Mouse (Mus musculus): ENCODE results near the gene St7. TPM values are rescaled to one million over a fixed set of nuclear protein-coding genes. Genes with fewer than 3 reads are reported as not detected.

The St7 gene
- polyA plus RNA-seq, 1 experiment from 2014 or later = 63.4 TPM

GRCm38 (mm10) chr6:17923894-17924505, 231.3 kb downstream of the St7 start:
- Histone ChIP-seq H3K4me1 (no peaks in the 10 kb centered on the region), H3K27ac (no peak overlapping the region), H3K9ac (no peak overlapping the region), H3K4me3 (no peak overlapping the region), H3K36me3 (replicated peaks) (peaks cover 5% of the 10 kb centered on the region; the same call in 1 of the 2 replicates), H3K4me2 (no peak overlapping the region), H3K27me3 (replicated peaks) (no peaks in the 10 kb centered on the region), H3K9me3 (no peaks in the 10 kb centered on the region)
- ATAC-seq (replicated peaks) = no peak
- 89% methylated on average over 10 of the region's 10 CpGs for WGBS

GRCm38 (mm10) chr6:17925267-17925666, 232.5 kb downstream of the St7 start:
- Histone ChIP-seq H3K4me2 (no peak overlapping the region), H3K9me3 (no peaks in the 10 kb centered on the region), H3K4me3 (no peak overlapping the region), H3K27ac (no peak overlapping the region), H3K36me3 (replicated peaks) (peaks cover 5% of the 10 kb centered on the region; the same call in 1 of the 2 replicates), H3K9ac (no peak overlapping the region), H3K4me1 (no peaks in the 10 kb centered on the region), H3K27me3 (replicated peaks) (no peaks in the 10 kb centered on the region)
- no peak for ATAC-seq (replicated peaks)
- 51% methylated on average over 4 of the region's 4 CpGs for WGBS

- 77% methylated on average over 11 of the region's 11 CpGs for WGBS
Observed at GRCm38 (mm10) chr6:17927746-17928145, 235.0 kb downstream of the St7 start.

GRCm38 (mm10) chr6:17931187-17931586, 238.5 kb downstream of the St7 start:
- Histone ChIP-seq H3K4me2 (no peak overlapping the region), H3K27me3 (replicated peaks) (no peaks in the 10 kb centered on the region), H3K4me3 (no peak overlapping the region), H3K9me3 (no peaks in the 10 kb centered on the region), H3K27ac (no peak overlapping the region), H3K4me1 (no peaks in the 10 kb centered on the region), H3K36me3 (replicated peaks) (0 out of 2 replicates have a peak, but pooled peaks cover 8% of the 10 kb centered on the region), H3K9ac (no peak overlapping the region)
- WGBS = 91% methylated on average over 2 of the region's 2 CpGs
- ATAC-seq (replicated peaks) = no peak; the same call in 1 of the 2 replicates

More at GRCm38 (mm10) chr6:17927746-17928145, 235.0 kb downstream of the St7 start:
- Histone ChIP-seq H3K9ac (no peak overlapping the region), H3K27ac (no peak overlapping the region), H3K4me2 (no peak overlapping the region), H3K4me1 (no peaks in the 10 kb centered on the region), H3K36me3 (replicated peaks) (no peaks in the 10 kb centered on the region; the same call in 1 of the 2 replicates), H3K27me3 (replicated peaks) (no peaks in the 10 kb centered on the region), H3K4me3 (no peak overlapping the region), H3K9me3 (no peaks in the 10 kb centered on the region)
- no peak for ATAC-seq (replicated peaks)

- no peak for ATAC-seq (replicated peaks)
- Histone ChIP-seq H3K27ac (no peak overlapping the region), H3K9ac (no peak overlapping the region), H3K9me3 (no peaks in the 10 kb centered on the region), H3K4me3 (no peak overlapping the region), H3K4me2 (no peak overlapping the region), H3K36me3 (replicated peaks) (0 out of 2 replicates have a peak, but pooled peaks cover 8% of the 10 kb centered on the region), H3K27me3 (replicated peaks) (no peaks in the 10 kb centered on the region), H3K4me1 (no peaks in the 10 kb centered on the region)
- WGBS = 89% methylated on average over 7 of the region's 7 CpGs
Observed at GRCm38 (mm10) chr6:17931835-17932234, 239.1 kb downstream of the St7 start.

- no peak overlapping the region for H3K4me3 ChIP-seq
- ATAC-seq (replicated peaks) = no peak
- 0 out of 2 replicates have a peak, but pooled peaks cover 8% of the 10 kb centered on the region for H3K36me3 ChIP-seq (replicated peaks)
- H3K4me2 ChIP-seq = no peak overlapping the region
- WGBS = 94% methylated on average over 8 of the region's 8 CpGs
- H3K27me3 ChIP-seq (replicated peaks) = no peaks in the 10 kb centered on the region
- no peaks in the 10 kb centered on the region for H3K9me3 ChIP-seq
- H3K9ac ChIP-seq = no peak overlapping the region
- H3K27ac ChIP-seq = no peak overlapping the region
- H3K4me1 ChIP-seq = no peaks in the 10 kb centered on the region
Observed at GRCm38 (mm10) chr6:17932806-17933205, 240.1 kb downstream of the St7 start.

GRCm38 (mm10) chr6:17938631-17939346, 246.1 kb downstream of the St7 start:
- no peak for ATAC-seq (replicated peaks)
- 80% methylated on average over 11 of the region's 11 CpGs for WGBS
- no peaks in the 10 kb centered on the region for H3K4me1 ChIP-seq
- no peak overlapping the region for H3K27ac ChIP-seq
- peaks cover 14% of the 10 kb centered on the region for H3K36me3 ChIP-seq (replicated peaks)
- no peak overlapping the region for H3K4me3 ChIP-seq
- no peak overlapping the region for H3K4me2 ChIP-seq
- H3K9ac ChIP-seq = no peak overlapping the region
- H3K9me3 ChIP-seq = no peaks in the 10 kb centered on the region
- H3K27me3 ChIP-seq (replicated peaks) = no peaks in the 10 kb centered on the region

- WGBS = 19% methylated on average over 2 of the region's 2 CpGs
- Histone ChIP-seq H3K4me1 (no peaks in the 10 kb centered on the region), H3K4me2 (no peak overlapping the region), H3K9me3 (no peaks in the 10 kb centered on the region), H3K36me3 (replicated peaks) (peaks cover 7% of the 10 kb centered on the region), H3K27me3 (replicated peaks) (no peaks in the 10 kb centered on the region), H3K27ac (no peak overlapping the region), H3K4me3 (no peak overlapping the region), H3K9ac (no peak overlapping the region)
- no peak for ATAC-seq (replicated peaks)
Observed at GRCm38 (mm10) chr6:17941916-17942315, 249.2 kb downstream of the St7 start.

GRCm38 (mm10) chr6:17942344-17942743, 249.6 kb downstream of the St7 start:
- Histone ChIP-seq H3K4me1 (no peaks in the 10 kb centered on the region), H3K9ac (no peak overlapping the region), H3K4me2 (no peak overlapping the region), H3K27ac (no peak overlapping the region), H3K4me3 (no peak overlapping the region), H3K36me3 (replicated peaks) (peaks cover 7% of the 10 kb centered on the region), H3K27me3 (replicated peaks) (no peaks in the 10 kb centered on the region), H3K9me3 (no peaks in the 10 kb centered on the region)
- 75% methylated on average over 7 of the region's 7 CpGs for WGBS
- no peak for ATAC-seq (replicated peaks)

GRCm38 (mm10) chr6:17943877-17944617, 251.3 kb downstream of the St7 start:
- ATAC-seq (replicated peaks) = no peak
- H3K36me3 ChIP-seq (replicated peaks) = peaks cover 7% of the 10 kb centered on the region

GRCm38 (mm10) chr6:17946456-17946855, 253.7 kb downstream of the St7 start:
- ATAC-seq (replicated peaks) = no peak
- Histone ChIP-seq H3K4me1 (no peaks in the 10 kb centered on the region), H3K4me3 (no peak overlapping the region), H3K36me3 (replicated peaks) (peaks cover 4% of the 10 kb centered on the region), H3K4me2 (no peak overlapping the region), H3K9ac (no peak overlapping the region), H3K9me3 (no peaks in the 10 kb centered on the region), H3K27me3 (replicated peaks) (no peaks in the 10 kb centered on the region), H3K27ac (no peak overlapping the region)
- 80% methylated on average over 5 of the region's 5 CpGs for WGBS

More at GRCm38 (mm10) chr6:17943877-17944617, 251.3 kb downstream of the St7 start:
- WGBS = 80% methylated on average over 9 of the region's 9 CpGs
- Histone ChIP-seq H3K4me2 (no peak overlapping the region), H3K9ac (no peak overlapping the region), H3K27ac (no peak overlapping the region), H3K27me3 (replicated peaks) (no peaks in the 10 kb centered on the region), H3K4me1 (no peaks in the 10 kb centered on the region), H3K9me3 (no peaks in the 10 kb centered on the region), H3K4me3 (no peak overlapping the region)

GRCm38 (mm10) chr6:17947130-17947831, 254.5 kb downstream of the St7 start:
- H3K9ac ChIP-seq = no peak overlapping the region
- WGBS = 82% methylated on average over 11 of the region's 11 CpGs
- ATAC-seq (replicated peaks) = no peak
- no peak overlapping the region for H3K4me2 ChIP-seq
- H3K9me3 ChIP-seq = no peaks in the 10 kb centered on the region
- no peaks in the 10 kb centered on the region for H3K27me3 ChIP-seq (replicated peaks)
- H3K4me3 ChIP-seq = no peak overlapping the region
- H3K27ac ChIP-seq = no peak overlapping the region
- peaks cover 4% of the 10 kb centered on the region for H3K36me3 ChIP-seq (replicated peaks)
- H3K4me1 ChIP-seq = no peaks in the 10 kb centered on the region

All from midbrain, embryonic 15.5 days (tissue).